Mouse (Mus musculus): ENCODE results near the gene Pbxip1. TPM values are rescaled to one million over a fixed set of nuclear protein-coding genes. Genes with fewer than 3 reads are reported as not detected.
"Not testable (repeated sequence)": the region's sequence is repeated elsewhere in the genome, so short reads cannot be mapped to it uniquely, and the experiment has no call there.

Gene Pbxip1
- total RNA-seq, 2 experiments from 2014 or later: 57.0 to 58.0 TPM

- DNase-seq; intact Hi-C loops (cut with DNase I): not testable (repeated sequence)
These were observed 7.5 kb upstream of the Pbxip1 start for GRCm38 (mm10) chr3:89429021-89429420.

GRCm38 (mm10) chr3:89430171-89431159 lies 6.0 kb upstream of the Pbxip1 start, which contains the start of gene Pygo2:
Pygo2 (plus strand) TSS chr3:89430214.
- peak; percentile 92 to 93 for DNase-seq
- intact Hi-C loops (cut with DNase I): no loop called here

- intact Hi-C loops (cut with DNase I): no loop called here
- DNase-seq: no peak
These were observed 3.9 kb upstream of the Pbxip1 start for GRCm38 (mm10) chr3:89432606-89433005.

GRCm38 (mm10) chr3:89434532-89434931 lies 2.0 kb upstream of the Pbxip1 start:
- DNase-seq: no peak
- intact Hi-C loops (cut with DNase I): no loop called here

- intact Hi-C loops (cut with DNase I): no loop called here
- DNase-seq: no peak
These were observed 1.5 kb upstream of the Pbxip1 start for GRCm38 (mm10) chr3:89435041-89435440.

GRCm38 (mm10) chr3:89437269-89437668 lies 763 bp downstream of the Pbxip1 start:
- no peak for DNase-seq
- intact Hi-C loops (cut with DNase I): loop anchor here (2.0 kb wide), 1 partner anchor 16 kb away; no protein-coding TSS in a partner anchor

GRCm38 (mm10) chr3:89440691-89441090 lies 4.2 kb downstream of the Pbxip1 start:
- intact Hi-C loops (cut with DNase I): no loop called here
- no peak for DNase-seq

GRCm38 (mm10) chr3:89448720-89449537 lies 12.4 kb downstream of the Pbxip1 start:
- DNase-seq: peak in 1 of 2 experiments; percentile 41
- intact Hi-C loops (cut with DNase I): loop anchor here (2.0 to 5.0 kb wide), 2 partner anchors 36 to 52 kb away; no protein-coding TSS in a partner anchor

- peak; percentile 74 to 79 for DNase-seq
- intact Hi-C loops (cut with DNase I): loop anchor here (2.0 to 5.0 kb wide), 2 partner anchors 35 to 52 kb away; no protein-coding TSS in a partner anchor
These were observed 13.0 kb downstream of the Pbxip1 start for GRCm38 (mm10) chr3:89449541-89449940.

GRCm38 (mm10) chr3:89451916-89452315 lies 15.4 kb downstream of the Pbxip1 start:
- intact Hi-C loops (cut with DNase I): no loop called here
- DNase-seq: no peak

GRCm38 (mm10) chr3:89454401-89455177 lies 18.1 kb downstream of the Pbxip1 start, which contains the start of gene Pmvk:
Pmvk (plus strand) TSS chr3:89454541.
- no peak for DNase-seq
- intact Hi-C loops (cut with DNase I): loop anchor here (5.0 kb wide), 2 partner anchors 233 to 318 kb away; partner anchors contain the start of gene Ube2q1

GRCm38 (mm10) chr3:89455786-89456285 lies 19.3 kb downstream of the Pbxip1 start:
- no peak for DNase-seq
- intact Hi-C loops (cut with DNase I): loop anchor here (2.0 to 5.0 kb wide), 3 partner anchors 29 to 316 kb away; partner anchors contain the start of gene Ube2q1

GRCm38 (mm10) chr3:89456726-89457665 lies 20.5 kb downstream of the Pbxip1 start:
- intact Hi-C loops (cut with DNase I): loop anchor here (2.0 to 5.0 kb wide), 3 partner anchors 28 to 315 kb away; partner anchors contain the start of gene Ube2q1
- peak; percentile 72 to 79 for DNase-seq

GRCm38 (mm10) chr3:89458372-89458964 lies 22.0 kb downstream of the Pbxip1 start:
- DNase-seq: peak in 1 of 2 experiments; percentile 24
- intact Hi-C loops (cut with DNase I): loop anchor here (5.0 kb wide), 2 partner anchors 229 to 314 kb away; partner anchors contain the start of gene Ube2q1

- intact Hi-C loops (cut with DNase I): loop anchor here (5.0 kb wide), 2 partner anchors 228 to 313 kb away; partner anchors contain the start of gene Ube2q1
- peak; percentile 89 to 94 for DNase-seq
These were observed 22.7 kb downstream of the Pbxip1 start for GRCm38 (mm10) chr3:89458965-89459807.

GRCm38 (mm10) chr3:89468268-89468667 lies 31.8 kb downstream of the Pbxip1 start:
- intact Hi-C loops (cut with DNase I): no loop called here
- no peak for DNase-seq

GRCm38 (mm10) chr3:89472280-89472679 lies 35.8 kb downstream of the Pbxip1 start:
- intact Hi-C loops (cut with DNase I): no loop called here
- no peak for DNase-seq
